ENCODE assay signal across 25 mouse cellular contexts in genomic region chr3:122894772-122895171, GRCm38 (mm10). TPM values are rescaled to one million over a fixed set of nuclear protein-coding genes. Genes with fewer than 3 reads are reported as not detected.
"Had no signal": no experiment of that assay in that cellular context is flagged by ENCODE, and none has a peak within 500 bp of the region (broad histone marks: within the 10 kb centered on the region; RNA-seq: fewer than 3 reads in every experiment).

Fabp2 (plus strand) TSS chr3:122895072.

- H3K36me3 ChIP-seq: limb, embryonic 15.5 days; midbrain, embryonic 10.5 days; midbrain, embryonic 15.5 days; neural tube, embryonic 12.5 days had no signal

- H3K27ac ChIP-seq: limb, embryonic 15.5 days; midbrain, embryonic 10.5 days; midbrain, embryonic 15.5 days; neural tube, embryonic 12.5 days had no signal

- H3K9ac ChIP-seq: limb, embryonic 15.5 days; midbrain, embryonic 15.5 days; neural tube, embryonic 12.5 days had no signal

- H3K27me3 ChIP-seq: limb, embryonic 15.5 days; midbrain, embryonic 15.5 days; neural tube, embryonic 12.5 days had no signal

- DNase-seq: kidney, adult 8-10 months; kidney, postnatal 25 days; layer of hippocampus, adult 9-11 months; layer of hippocampus, postnatal 36 days; lung, adult 2 months; lung, postnatal 36 days; retina, postnatal 1 day; right cerebral cortex, postnatal 4 days; thymus, adult 18-20 months; thymus, postnatal 25 days had no signal

- H3K4me1 ChIP-seq: limb, embryonic 15.5 days; midbrain, embryonic 10.5 days; midbrain, embryonic 15.5 days; neural tube, embryonic 12.5 days had no signal

- H3K4me2 ChIP-seq: limb, embryonic 15.5 days; midbrain, embryonic 15.5 days; neural tube, embryonic 12.5 days had no signal

- ATAC-seq: hindbrain, embryonic 16.5 days; inflammation-experienced regulatory T-cells, adult 6 months; lung, postnatal 0 days; midbrain, embryonic 15.5 days had no signal

- H3K4me3 ChIP-seq: limb, embryonic 15.5 days; midbrain, embryonic 10.5 days; midbrain, embryonic 15.5 days; neural tube, embryonic 12.5 days had no signal

- H3K9me3 ChIP-seq: limb, embryonic 15.5 days; midbrain, embryonic 10.5 days; midbrain, embryonic 15.5 days; neural tube, embryonic 12.5 days had no signal

RNA-seq across cellular contexts. Expression of gene Fabp2, which starts in this region (rescaled TPM):
- total RNA-seq: layer of hippocampus, adult 18-20 months; layer of hippocampus, postnatal 36 days; left cerebral cortex, adult 8-10 months; left cerebral cortex, postnatal 25 days; megakaryocyte progenitor cell, adult 5-6 weeks; monocyte, adult 5-6 weeks; neutrophil, adult 5-6 weeks had no signal
- polyA plus RNA-seq: hindbrain, embryonic 16.5 days; inflammation-experienced regulatory T-cells, adult 6 months; limb, embryonic 11.5 days; limb, embryonic 15.5 days; lung, adult 2 months; midbrain, embryonic 10.5 days; neural tube, embryonic 12.5 days; spleen, adult 2 months had no signal
